Mouse (Mus musculus) stomach, embryonic 15.5 days (tissue): Measurements from ENCODE around the gene Tead1. TPM values are rescaled to one million over a fixed set of nuclear protein-coding genes. Genes with fewer than 3 reads are reported as not detected.

ENCODE experiments used
- ATAC-seq: fragments of 200-750 bp; cut with Nextera tagmentation; 2 replicates; pipeline ENCODE4 v1.8.0; 2017; ENCODE audit warnings: low read depth, moderate number of reproducible peaks, moderate TSS enrichment; ENCODE audit not compliant: insufficient read depth, low FRiP score
- H3K27ac ChIP-seq: fragments of 300-500 bp; sonication (generic); 2 replicates; pipeline ENCODE4 v1.5.1; 2015; ENCODE audit warnings: mild to moderate bottlenecking, inconsistent platforms
- H3K27me3 ChIP-seq: fragments of 300-500 bp; sonication (generic); replicated peaks from 2 replicates; pipeline ENCODE4 v1.6.1; 2015; ENCODE audit warnings: inconsistent platforms
- H3K36me3 ChIP-seq: fragments of 300-500 bp; sonication (generic); 2 replicates; pipeline ENCODE4 v1.6.1; 2015; ENCODE audit warnings: inconsistent platforms
- H3K4me1 ChIP-seq: fragments of 300-500 bp; sonication (generic); 2 replicates; pipeline ENCODE4 v1.6.1; 2015; ENCODE audit warnings: inconsistent platforms
- H3K4me2 ChIP-seq: fragments of 300-500 bp; sonication (generic); 2 replicates; pipeline ENCODE4 v1.6.1; 2015; ENCODE audit warnings: mild to moderate bottlenecking, inconsistent platforms
- H3K4me3 ChIP-seq: fragments of 300-500 bp; sonication (generic); replicated peaks from 2 replicates; pipeline ENCODE4 v1.5.1; 2015; ENCODE audit warnings: inconsistent platforms
- H3K9ac ChIP-seq: fragments of 300-500 bp; sonication (generic); 2 replicates; pipeline ENCODE4 v1.6.1; 2015; ENCODE audit warnings: inconsistent platforms
- H3K9me3 ChIP-seq: fragments of 300-500 bp; sonication (generic); 2 replicates; pipeline ENCODE4 v1.6.1; 2016; ENCODE audit warnings: inconsistent platforms
- WGBS: fragments of 180-500 bp; shearing (Covaris S2); methylation state at CpG from one replicate; pipeline ENCODE4 v1.1.7; 2015; 5-methylcytosine and 5-hydroxymethylcytosine counted together
- polyA plus RNA-seq: library from polyadenylated mRNA; unstranded; fragments of >200 nt; fragmentation: Nextera tagmentation; extraction: Ambion mirVana; gene quantifications from 2 replicates; pipeline ENCODE4 v1.2.1, GENCODE M21; 2015

The Tead1 gene
- polyA plus RNA-seq, 1 experiment from 2014 or later = 25.7 TPM

GRCm38 (mm10) chr7:112810752-112811151 is 131.6 kb downstream of the Tead1 start:
- peak overlapping the region; percentile 31; the same call in 1 of the 2 replicates for H3K27ac ChIP-seq
- no peak for ATAC-seq
- H3K9ac ChIP-seq = no peak overlapping the region
- no peaks in the 10 kb centered on the region for H3K9me3 ChIP-seq
- no peak overlapping the region for H3K4me2 ChIP-seq
- H3K36me3 ChIP-seq = no peaks in the 10 kb centered on the region
- no peak overlapping the region for H3K4me3 ChIP-seq
- H3K4me1 ChIP-seq = peaks cover 25% of the 10 kb centered on the region
- no peaks in the 10 kb centered on the region for H3K27me3 ChIP-seq
- 34% methylated on average over 7 of the region's 7 CpGs for WGBS

- ATAC-seq = no peak
- no peaks in the 10 kb centered on the region for H3K27me3 ChIP-seq
- H3K4me1 ChIP-seq = peaks cover 12% of the 10 kb centered on the region
- no peaks in the 10 kb centered on the region for H3K9me3 ChIP-seq
- WGBS = 79% methylated on average over 10 of the region's 10 CpGs
- no peak overlapping the region for H3K9ac ChIP-seq
- H3K27ac ChIP-seq = no peak overlapping the region
- H3K36me3 ChIP-seq = no peaks in the 10 kb centered on the region
- no peak overlapping the region for H3K4me3 ChIP-seq
- H3K4me2 ChIP-seq = no peak overlapping the region
Observed at GRCm38 (mm10) chr7:112812037-112812775, 133.1 kb downstream of the Tead1 start.

DNA sequence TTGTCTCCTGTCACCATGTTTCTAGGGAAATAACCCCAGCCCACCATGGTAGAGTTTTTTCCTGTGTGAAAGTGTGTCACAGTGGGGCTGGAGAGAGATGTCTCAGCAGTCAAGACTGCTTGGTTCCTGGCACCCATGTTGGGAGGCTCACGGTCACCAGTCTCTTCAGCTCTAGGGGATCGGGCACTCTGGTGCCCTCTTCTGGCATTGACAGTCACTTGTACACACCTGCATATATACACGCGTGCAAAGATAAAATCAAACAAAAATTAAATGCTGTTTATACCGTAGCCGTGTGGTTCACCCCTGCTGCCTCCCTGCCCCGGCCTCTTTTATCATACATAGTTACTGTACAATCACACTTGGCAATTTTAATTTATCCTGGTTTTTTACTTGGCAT is 134.0 kb downstream of the Tead1 start:
- Histone ChIP-seq H3K4me3 (no peak overlapping the region), H3K27me3 (no peaks in the 10 kb centered on the region), H3K4me2 (no peak overlapping the region), H3K4me1 (peaks cover 11% of the 10 kb centered on the region), H3K36me3 (no peaks in the 10 kb centered on the region), H3K9ac (no peak overlapping the region), H3K27ac (no peak overlapping the region), H3K9me3 (no peaks in the 10 kb centered on the region)
- WGBS = 95% methylated on average over 7 of the region's 7 CpGs
- ATAC-seq = no peak

DNA sequence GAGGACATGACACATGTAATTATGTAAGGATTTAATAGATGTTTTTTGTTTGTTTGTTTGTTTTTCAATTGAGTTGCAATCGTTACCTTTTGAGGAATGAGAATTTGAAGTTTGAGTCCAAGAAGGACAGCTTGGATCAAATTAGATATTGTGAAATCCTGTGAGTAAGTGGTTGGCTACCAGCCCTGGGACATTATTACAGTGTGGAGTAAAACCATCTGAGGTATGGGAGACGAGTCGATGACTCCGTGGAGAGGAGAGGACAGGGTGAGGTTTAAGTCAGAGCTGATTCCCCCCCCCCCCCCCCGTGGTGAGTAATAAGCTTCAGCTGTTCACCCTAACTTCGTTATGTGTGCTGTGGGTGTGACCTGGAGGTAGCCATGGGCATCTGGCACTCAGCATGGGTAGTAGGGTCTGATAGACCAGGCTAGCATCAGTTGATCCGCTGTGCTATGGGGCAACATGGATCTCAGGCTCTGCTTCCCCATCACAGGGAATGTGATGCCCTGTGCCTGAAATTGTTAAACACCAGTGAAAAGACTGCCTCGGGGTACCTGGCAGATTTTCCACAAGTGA is 134.7 kb downstream of the Tead1 start:
- H3K36me3 ChIP-seq = no peaks in the 10 kb centered on the region
- no peaks in the 10 kb centered on the region for H3K9me3 ChIP-seq
- no peak overlapping the region for H3K9ac ChIP-seq
- no peaks in the 10 kb centered on the region for H3K27me3 ChIP-seq
- WGBS = 76% methylated on average over 8 of the region's 8 CpGs
- peaks cover 11% of the 10 kb centered on the region for H3K4me1 ChIP-seq
- H3K27ac ChIP-seq = no peak overlapping the region
- H3K4me3 ChIP-seq = no peak overlapping the region
- no peak for ATAC-seq
- no peak overlapping the region for H3K4me2 ChIP-seq

DNA sequence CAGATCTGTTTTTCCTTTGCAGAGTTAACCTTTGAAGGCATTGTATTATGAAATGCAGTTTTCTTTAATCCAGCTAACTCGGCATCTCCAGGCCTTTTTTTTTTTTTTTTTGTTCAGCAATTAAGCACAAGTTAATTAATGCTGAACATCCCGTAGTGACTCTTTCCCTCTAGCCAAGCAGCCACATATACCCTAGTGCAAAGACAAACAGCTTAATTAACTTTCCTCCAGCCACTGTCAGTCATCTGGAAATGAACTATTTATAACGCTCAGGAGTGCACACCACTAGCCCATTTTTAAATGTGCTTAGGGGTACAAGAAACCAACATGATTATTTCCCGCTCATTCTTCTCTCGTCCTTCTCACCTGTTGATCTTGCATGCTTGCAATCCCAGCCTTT is 136.9 kb downstream of the Tead1 start:
- no peak for ATAC-seq
- Histone ChIP-seq H3K9ac (no peak overlapping the region), H3K27ac (no peak overlapping the region), H3K4me2 (no peak overlapping the region), H3K4me1 (peaks cover 9% of the 10 kb centered on the region; the same call in 1 of the 2 replicates), H3K36me3 (no peaks in the 10 kb centered on the region), H3K4me3 (no peak overlapping the region), H3K27me3 (no peaks in the 10 kb centered on the region), H3K9me3 (no peaks in the 10 kb centered on the region)
- WGBS = 78% methylated on average over 5 of the region's 5 CpGs

- Histone ChIP-seq H3K9me3 (no peaks in the 10 kb centered on the region), H3K9ac (no peak overlapping the region), H3K27ac (no peak overlapping the region), H3K36me3 (no peaks in the 10 kb centered on the region), H3K4me1 (peaks cover 23% of the 10 kb centered on the region), H3K4me2 (no peak overlapping the region), H3K4me3 (no peak overlapping the region), H3K27me3 (no peaks in the 10 kb centered on the region)
- no peak for ATAC-seq
- WGBS = 74% methylated on average over 4 of the region's 4 CpGs
Observed at GRCm38 (mm10) chr7:112819833-112820232, 140.7 kb downstream of the Tead1 start.

DNA sequence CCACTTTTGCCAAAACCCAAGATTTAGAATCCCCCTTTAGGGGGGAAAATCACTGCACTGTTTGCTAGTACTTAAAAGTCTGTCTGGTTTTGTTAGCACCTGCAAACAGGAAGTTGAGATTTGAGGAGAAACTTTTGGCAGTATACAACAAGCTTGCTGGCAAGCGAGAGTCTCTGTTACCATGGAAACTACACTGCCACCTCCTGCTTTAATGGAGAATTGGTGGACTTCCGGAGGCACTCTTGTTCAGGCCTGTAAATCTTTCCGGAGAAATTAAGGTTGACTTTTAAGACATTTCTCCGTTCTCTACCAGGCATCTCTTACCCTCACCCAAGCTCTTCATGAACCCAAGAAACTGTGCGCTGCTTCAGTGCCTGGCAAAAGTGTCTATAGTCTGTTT is 143.8 kb downstream of the Tead1 start:
- H3K27ac ChIP-seq = peak overlapping the region; percentile 83
- H3K9ac ChIP-seq = no peak overlapping the region
- WGBS = 18% methylated on average over 5 of the region's 5 CpGs
- H3K36me3 ChIP-seq = no peaks in the 10 kb centered on the region
- no peak overlapping the region for H3K4me3 ChIP-seq
- peak overlapping the region; percentile 36 for H3K4me2 ChIP-seq
- H3K4me1 ChIP-seq = peaks cover 50% of the 10 kb centered on the region
- H3K9me3 ChIP-seq = no peaks in the 10 kb centered on the region
- no peaks in the 10 kb centered on the region for H3K27me3 ChIP-seq
- no peak for ATAC-seq

GRCm38 (mm10) chr7:112823621-112824020 is 144.5 kb downstream of the Tead1 start:
- WGBS = 2% methylated on average over 5 of the region's 5 CpGs
- Histone ChIP-seq H3K36me3 (no peaks in the 10 kb centered on the region), H3K27me3 (no peaks in the 10 kb centered on the region), H3K27ac (peak overlapping the region; percentile 83), H3K4me2 (peak overlapping the region; percentile 36), H3K9me3 (no peaks in the 10 kb centered on the region), H3K4me1 (peaks cover 55% of the 10 kb centered on the region), H3K9ac (no peak overlapping the region), H3K4me3 (no peak overlapping the region)
- ATAC-seq = peak; percentile 70; the same call in 1 of the 2 replicates

- H3K9ac ChIP-seq = no peak overlapping the region
- ATAC-seq = no peak
- peak overlapping the region; percentile 95 for H3K27ac ChIP-seq
- H3K9me3 ChIP-seq = no peaks in the 10 kb centered on the region
- whole genome bisulfite sequencing = 5% methylated on average over 11 of the region's 11 CpGs
- no peaks in the 10 kb centered on the region for H3K36me3 ChIP-seq
- no peak overlapping the region for H3K4me3 ChIP-seq
- no peaks in the 10 kb centered on the region for H3K27me3 ChIP-seq
- H3K4me1 ChIP-seq = peaks cover 51% of the 10 kb centered on the region
- H3K4me2 ChIP-seq = peak overlapping the region; percentile 42
Observed at GRCm38 (mm10) chr7:112825339-112825781, 146.2 kb downstream of the Tead1 start.

DNA sequence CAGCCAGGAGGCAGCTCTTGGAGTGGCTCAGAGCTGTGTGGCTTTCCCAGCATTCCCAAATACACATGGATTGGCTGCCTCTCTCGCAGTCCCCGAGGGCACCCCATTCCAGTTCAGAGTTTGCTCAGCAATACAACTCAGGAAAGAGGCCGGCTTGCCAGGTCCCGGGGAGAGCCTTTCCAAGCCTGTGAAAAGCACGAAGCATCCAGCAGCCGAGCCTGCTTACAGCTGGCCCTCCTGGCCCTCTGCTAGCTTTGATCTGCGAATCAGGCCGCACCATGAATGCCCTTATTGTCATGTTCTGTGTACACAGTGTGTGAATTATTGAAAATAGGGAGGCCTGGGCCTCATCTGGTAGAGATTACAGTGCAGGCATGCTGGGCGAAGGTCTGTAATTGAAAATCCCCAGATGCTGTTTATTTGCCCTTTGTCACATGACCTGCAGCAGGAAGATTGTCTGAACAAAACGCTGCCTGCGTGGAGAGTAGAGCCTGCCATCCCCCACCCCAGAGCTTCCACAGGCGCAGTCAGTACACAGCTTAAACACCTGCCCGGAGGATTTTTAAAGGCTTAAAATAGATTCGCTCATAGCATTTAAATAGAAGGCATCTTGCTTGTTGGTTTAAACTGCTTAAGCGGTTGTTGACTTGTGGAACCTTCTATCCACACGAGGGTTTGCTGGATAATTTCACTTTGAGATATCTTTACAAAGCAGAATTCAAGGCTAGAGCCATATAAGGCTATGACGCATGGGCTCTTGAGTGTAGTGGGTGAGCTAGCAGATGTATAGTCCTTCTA is 147.2 kb downstream of the Tead1 start:
- Histone ChIP-seq H3K4me2 (peak overlapping the region; percentile 42), H3K27ac (peak overlapping the region; percentile 95), H3K9me3 (no peaks in the 10 kb centered on the region), H3K27me3 (no peaks in the 10 kb centered on the region), H3K36me3 (no peaks in the 10 kb centered on the region), H3K4me1 (peaks cover 46% of the 10 kb centered on the region), H3K9ac (no peak overlapping the region), H3K4me3 (no peak overlapping the region)
- WGBS = 10% methylated on average over 17 of the region's 17 CpGs
- ATAC-seq = peak; percentile 94

DNA sequence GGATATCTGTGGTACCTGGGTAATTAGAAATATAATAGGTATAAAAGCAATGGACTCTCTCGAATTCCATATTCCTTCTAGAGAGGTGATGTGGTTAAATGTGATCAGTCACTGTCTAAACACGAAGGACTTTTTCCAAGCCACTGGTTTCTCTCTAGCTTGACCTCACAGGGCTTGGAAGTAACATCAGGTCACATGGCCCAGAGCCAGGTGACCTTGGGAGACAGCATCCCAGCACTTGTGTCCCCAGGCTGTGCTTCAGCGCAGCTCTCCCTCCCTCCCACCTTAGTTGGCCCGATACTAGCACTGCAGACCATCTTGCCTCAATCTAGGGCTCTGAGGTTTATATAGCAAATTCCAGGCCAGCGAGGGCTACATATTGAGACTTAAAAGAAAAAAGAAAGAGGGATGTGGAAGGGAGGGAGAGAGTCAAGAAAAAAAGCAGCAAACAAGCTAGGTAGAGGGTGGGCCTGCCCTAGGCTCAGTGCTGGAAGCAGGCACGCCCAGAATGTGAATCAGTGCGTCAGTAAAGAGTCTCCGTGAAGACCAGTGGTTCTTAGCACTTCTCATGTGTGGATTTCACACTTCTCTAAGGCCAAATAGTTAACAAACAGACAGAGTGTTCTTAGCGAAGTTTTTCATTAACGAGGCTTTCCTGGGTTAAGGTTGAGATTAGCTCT is 149.0 kb downstream of the Tead1 start:
- Histone ChIP-seq H3K9me3 (no peaks in the 10 kb centered on the region), H3K4me3 (no peak overlapping the region), H3K27ac (peak overlapping the region; percentile 95), H3K36me3 (no peaks in the 10 kb centered on the region), H3K27me3 (no peaks in the 10 kb centered on the region), H3K4me2 (no peak overlapping the region), H3K9ac (no peak overlapping the region), H3K4me1 (peaks cover 40% of the 10 kb centered on the region)
- no peak for ATAC-seq
- 35% methylated on average over 10 of the region's 10 CpGs for WGBS
